Comparison of ENCODE assay signal across 18 mouse cellular contexts in genomic region chr6:72581625-72582382, GRCm38 (mm10). TPM values are rescaled to one million over a fixed set of nuclear protein-coding genes. Genes with fewer than 3 reads are reported as not detected.
DNase-seq lines count a peak whose midpoint lies in the region; ATAC-seq lines count a peak whose summit lies in the region.
"Had no signal": no experiment of that assay in that cellular context is flagged by ENCODE, and none has a peak within 500 bp of the region (broad histone marks: within the 10 kb centered on the region; RNA-seq: fewer than 3 reads in every experiment).

No protein-coding gene starts in this region.

- DNase-seq in frontal cortex, postnatal 25 days (ENCODE audit: low spot score in 2 of 2) = no peak
- peak; percentile 43 for DNase-seq in kidney, adult 11 months
- DNase-seq in kidney, adult 18-20 months = no peak
- peak; percentile 77 for DNase-seq in 416B (ENCODE audit: low read depth)
- no peak for DNase-seq in cerebellum, postnatal 14 days
- DNase-seq: B cell, adult 2 months; cerebellum, postnatal 25 days; forebrain, postnatal 0 days; heart, postnatal 14 days; liver; lung, embryonic 14.5 days; retina, postnatal 1 day; right cerebral cortex, postnatal 4 days; thymus, postnatal 25 days had no signal

- 0 out of 2 replicates have a peak, but pooled peaks have one; percentile 23 for ATAC-seq in frontal cortex, adult (ENCODE audit: low TSS enrichment)
- peak; percentile 84 for ATAC-seq in granulocyte monocyte progenitor cell, adult 5-6 weeks (replicated peaks; ENCODE audit: poor library complexity, severe bottlenecking)
- ATAC-seq: forebrain, postnatal 0 days; intestine, postnatal 0 days; midbrain, embryonic 16.5 days had no signal

RNA-seq across cellular contexts. Expression of gene Elmod3, which starts 16.4 kb away (rescaled TPM):
- 12.6 and 14.0 TPM in 2 replicates for total RNA-seq in granulocyte monocyte progenitor cell, adult 5-6 weeks (2014; fragmentation: Nextera tagmentation)
- total RNA-seq in granulocyte monocyte progenitor cell, adult 5-6 weeks (2017) = 7.4 and 16.3 TPM in 2 replicates

RNA-seq across cellular contexts. Expression of gene Retsat, which starts 16.5 kb away (rescaled TPM):
- 17.7 and 20.8 TPM in 2 replicates for total RNA-seq in granulocyte monocyte progenitor cell, adult 5-6 weeks (2014; fragmentation: Nextera tagmentation)
- total RNA-seq in granulocyte monocyte progenitor cell, adult 5-6 weeks (2017) = 28.0 and 32.0 TPM in 2 replicates

RNA-seq across cellular contexts. Expression of gene Tgoln1, which starts 35.0 kb away (rescaled TPM):
- total RNA-seq in granulocyte monocyte progenitor cell, adult 5-6 weeks (2014; fragmentation: Nextera tagmentation) = 31.1 and 32.7 TPM in 2 replicates
- 66.5 and 71.3 TPM in 2 replicates for total RNA-seq in granulocyte monocyte progenitor cell, adult 5-6 weeks (2017)

RNA-seq across cellular contexts. Expression of gene Capg, which starts 37.6 kb away (rescaled TPM):
- total RNA-seq in granulocyte monocyte progenitor cell, adult 5-6 weeks (2014; fragmentation: Nextera tagmentation) = 32.4 and 69.3 TPM in 2 replicates
- total RNA-seq in granulocyte monocyte progenitor cell, adult 5-6 weeks (2017) = 52.4 and 56.6 TPM in 2 replicates

Comparison
In these comparisons a context has a peak if more than half of its experiments do, and no peak if none do; other contexts are left out.
1. DNase-seq: peak in kidney, adult 11 months (single experiment) and 416B (single experiment); none in frontal cortex, postnatal 25 days (0 of 2), kidney, adult 18-20 months (single experiment) and cerebellum, postnatal 14 days (0 of 2).